Mouse (Mus musculus): ENCODE data around the gene Fancf. TPM values are rescaled to one million over a fixed set of nuclear protein-coding genes. Genes with fewer than 3 reads are reported as not detected.

Gene Fancf
- polyA plus RNA-seq, 1 experiment from 2014 or later = 10.9 TPM

GRCm38 (mm10) chr7:51823562-51824338, 38.3 kb downstream of the Fancf start:
- Histone ChIP-seq H3K27ac (no peak overlapping the region), H3K4me2 (no peak overlapping the region), H3K4me3 (replicated peaks) (no peak overlapping the region), H3K9me3 (no peaks in the 10 kb centered on the region), H3K4me1 (no peaks in the 10 kb centered on the region), H3K9ac (no peak overlapping the region), H3K27me3 (replicated peaks) (no peaks in the 10 kb centered on the region), H3K36me3 (no peaks in the 10 kb centered on the region)
- WGBS = 65% methylated on average over 7 of the region's 7 CpGs
- no peak for ATAC-seq (ENCODE audit: insufficient read depth, low FRiP score, low read depth)

GRCm38 (mm10) chr7:51821467-51821866, 40.6 kb downstream of the Fancf start:
- no peak overlapping the region for H3K4me2 ChIP-seq
- H3K27me3 ChIP-seq (replicated peaks) = no peaks in the 10 kb centered on the region
- H3K4me3 ChIP-seq (replicated peaks) = no peak overlapping the region
- no peaks in the 10 kb centered on the region for H3K4me1 ChIP-seq
- H3K27ac ChIP-seq = no peak overlapping the region
- no peaks in the 10 kb centered on the region for H3K36me3 ChIP-seq
- WGBS = 54% methylated on average over 2 of the region's 2 CpGs
- ATAC-seq (ENCODE audit: insufficient read depth, low FRiP score, low read depth) = no peak
- H3K9me3 ChIP-seq = no peaks in the 10 kb centered on the region
- no peak overlapping the region for H3K9ac ChIP-seq

- H3K9me3 ChIP-seq = no peaks in the 10 kb centered on the region
- no peak overlapping the region for H3K4me3 ChIP-seq (replicated peaks)
- H3K27ac ChIP-seq = no peak overlapping the region
- no peaks in the 10 kb centered on the region for H3K4me1 ChIP-seq
- no peak for ATAC-seq (ENCODE audit: insufficient read depth, low FRiP score, low read depth)
- H3K27me3 ChIP-seq (replicated peaks) = no peaks in the 10 kb centered on the region
- no peak overlapping the region for H3K4me2 ChIP-seq
- WGBS = 50% methylated on average over 1 of the region's 1 CpGs
- H3K9ac ChIP-seq = no peak overlapping the region
- no peaks in the 10 kb centered on the region for H3K36me3 ChIP-seq
Observed at GRCm38 (mm10) chr7:51819891-51820290, 42.2 kb downstream of the Fancf start.

GRCm38 (mm10) chr7:51818251-51818974, 43.7 kb downstream of the Fancf start:
- no peaks in the 10 kb centered on the region for H3K9me3 ChIP-seq
- no peaks in the 10 kb centered on the region for H3K27me3 ChIP-seq (replicated peaks)
- no peak overlapping the region for H3K27ac ChIP-seq
- H3K9ac ChIP-seq = no peak overlapping the region
- WGBS = 40% methylated on average over 3 of the region's 3 CpGs
- ATAC-seq (ENCODE audit: insufficient read depth, low FRiP score, low read depth) = no peak
- no peaks in the 10 kb centered on the region for H3K36me3 ChIP-seq
- no peak overlapping the region for H3K4me2 ChIP-seq
- no peak overlapping the region for H3K4me3 ChIP-seq (replicated peaks)
- H3K4me1 ChIP-seq = no peaks in the 10 kb centered on the region

GRCm38 (mm10) chr7:51816283-51816839, 45.7 kb downstream of the Fancf start:
- H3K9me3 ChIP-seq = no peaks in the 10 kb centered on the region
- WGBS = 64% methylated on average over 3 of the region's 3 CpGs

GRCm38 (mm10) chr7:51815473-51816282, 46.4 kb downstream of the Fancf start:
- ATAC-seq (ENCODE audit: insufficient read depth, low FRiP score, low read depth) = no peak

More at GRCm38 (mm10) chr7:51816283-51816839, 45.7 kb downstream of the Fancf start:
- Histone ChIP-seq H3K4me1 (no peaks in the 10 kb centered on the region), H3K4me3 (replicated peaks) (no peak overlapping the region), H3K9ac (no peak overlapping the region), H3K27ac (no peak overlapping the region), H3K36me3 (no peaks in the 10 kb centered on the region), H3K4me2 (no peak overlapping the region), H3K27me3 (replicated peaks) (no peaks in the 10 kb centered on the region)
- ATAC-seq (ENCODE audit: insufficient read depth, low FRiP score, low read depth) = no peak

More at GRCm38 (mm10) chr7:51815473-51816282, 46.4 kb downstream of the Fancf start:
- Histone ChIP-seq H3K9me3 (no peaks in the 10 kb centered on the region), H3K4me3 (replicated peaks) (no peak overlapping the region), H3K36me3 (no peaks in the 10 kb centered on the region), H3K9ac (no peak overlapping the region), H3K27me3 (replicated peaks) (no peaks in the 10 kb centered on the region), H3K27ac (no peak overlapping the region), H3K4me2 (no peak overlapping the region), H3K4me1 (no peaks in the 10 kb centered on the region)
- 36% methylated on average over 4 of the region's 4 CpGs for WGBS

Other genes with a start within 250 kb of the Fancf start
- 0.26 TPM in 2 replicates for gene Slc17a6, start 240.3 kb downstream of the Fancf start, polyA plus RNA-seq (2015; fragmentation: Nextera tagmentation; extraction: Ambion mirVana)
- gene Gas2, start 252 bp downstream of the Fancf start, polyA plus RNA-seq (2015; fragmentation: Nextera tagmentation; extraction: Ambion mirVana) = 13.1 and 15.4 TPM in 2 replicates
- gene Svip, start 143.8 kb upstream of the Fancf start, polyA plus RNA-seq (2015; fragmentation: Nextera tagmentation; extraction: Ambion mirVana) = 16.4 and 16.5 TPM in 2 replicates
- not detected in 2 replicates for gene 1700015G11Rik, start 153.5 kb upstream of the Fancf start, polyA plus RNA-seq (2015; fragmentation: Nextera tagmentation; extraction: Ambion mirVana)